Mouse (Mus musculus) midbrain, embryonic 10.5 days (tissue): ENCODE measurements around the gene Mark3. TPM values are rescaled to one million over a fixed set of nuclear protein-coding genes. Genes with fewer than 3 reads are reported as not detected.

Experiments
- DNase-seq: peaks from one replicate; pipeline ENCODE4 v3.0.0-alpha.2; 2017; ENCODE audit warnings: low spot score
- H3K27ac ChIP-seq: fragments of 300-500 bp; sonication (generic); replicated peaks from 2 replicates; pipeline ENCODE4 v1.5.1; 2016; ENCODE audit warnings: mild to moderate bottlenecking
- H3K27me3 ChIP-seq: fragments of 300-500 bp; sonication (generic); 2 replicates; pipeline ENCODE4 v1.6.1; 2016; ENCODE audit warnings: low read depth, mild to moderate bottlenecking; ENCODE audit not compliant: poor library complexity, severe bottlenecking
- H3K36me3 ChIP-seq: fragments of 300-500 bp; sonication (generic); 2 replicates; pipeline ENCODE4 v1.6.1; 2016; ENCODE audit warnings: mild to moderate bottlenecking, moderate library complexity
- H3K4me1 ChIP-seq: fragments of 300-500 bp; sonication (generic); 2 replicates; pipeline ENCODE4 v1.6.1; 2016
- H3K4me3 ChIP-seq: fragments of 300-500 bp; sonication (generic); 2 replicates; pipeline ENCODE4 v1.5.1; 2016; ENCODE audit warnings: mild to moderate bottlenecking, moderate library complexity
- H3K9me3 ChIP-seq: fragments of 300-500 bp; sonication (generic); replicated peaks from 2 replicates; pipeline ENCODE4 v1.6.1; 2016; ENCODE audit warnings: mild to moderate bottlenecking
- WGBS: fragments of 180-500 bp; shearing (Covaris S2); methylation state at CpG from one replicate; pipeline ENCODE4 v1.1.7; 2016; 5-methylcytosine and 5-hydroxymethylcytosine counted together
- polyA plus RNA-seq: library from polyadenylated mRNA; unstranded; fragments of >200 nt; fragmentation: Nextera tagmentation; extraction: Ambion mirVana; gene quantifications from 2 replicates; pipeline ENCODE4 v1.2.1, GENCODE M21; 2016

The Mark3 gene
- polyA plus RNA-seq, 1 experiment from 2014 or later, result 44.2 TPM

- Histone ChIP-seq H3K36me3 (peaks cover 89% of the 10 kb centered on the region), H3K4me1 (peaks cover 46% of the 10 kb centered on the region), H3K9me3 (no peaks in the 10 kb centered on the region), H3K4me3 (peak overlapping the region; percentile 24; the same call in 1 of the 2 replicates), H3K27ac (peak overlapping the region; percentile 79), H3K27me3 (no peaks in the 10 kb centered on the region)
- WGBS, result 43% methylated on average over 6 of the region's 6 CpGs
- DNase-seq, result no peak
Observed at GRCm38 (mm10) chr12:111664144-111664634, 89.9 kb downstream of the Mark3 start.

GRCm38 (mm10) chr12:111665041-111665880, 90.9 kb downstream of the Mark3 start:
- Histone ChIP-seq H3K27ac (no peak overlapping the region), H3K36me3 (peaks cover 89% of the 10 kb centered on the region), H3K27me3 (peaks cover 4% of the 10 kb centered on the region; the same call in 1 of the 2 replicates), H3K9me3 (no peaks in the 10 kb centered on the region), H3K4me1 (peaks cover 52% of the 10 kb centered on the region), H3K4me3 (no peak overlapping the region)
- WGBS, result 83% methylated on average over 13 of the region's 13 CpGs
- DNase-seq, result no peak

- Histone ChIP-seq H3K27ac (0 out of 2 replicates have a peak overlapping the region, but pooled peaks have one; percentile 6), H3K4me3 (no peak overlapping the region), H3K27me3 (peaks cover 12% of the 10 kb centered on the region; the same call in 1 of the 2 replicates), H3K9me3 (no peaks in the 10 kb centered on the region), H3K36me3 (peaks cover 90% of the 10 kb centered on the region), H3K4me1 (peaks cover 59% of the 10 kb centered on the region)
- 80% methylated on average over 13 of the region's 13 CpGs for WGBS
- DNase-seq, result no peak
Observed at GRCm38 (mm10) chr12:111666380-111666779, 92.1 kb downstream of the Mark3 start.

GRCm38 (mm10) chr12:111667421-111667820, 93.1 kb downstream of the Mark3 start:
- DNase-seq, result no peak
- no peak overlapping the region for H3K4me3 ChIP-seq
- H3K9me3 ChIP-seq, result no peaks in the 10 kb centered on the region
- H3K27me3 ChIP-seq, result peaks cover 12% of the 10 kb centered on the region; the same call in 1 of the 2 replicates
- 87% methylated on average over 5 of the region's 5 CpGs for WGBS
- H3K36me3 ChIP-seq, result peaks cover 83% of the 10 kb centered on the region
- H3K4me1 ChIP-seq, result peaks cover 69% of the 10 kb centered on the region
- H3K27ac ChIP-seq, result peak overlapping the region; percentile 95

- Histone ChIP-seq H3K27ac (peak overlapping the region; percentile 95), H3K36me3 (peaks cover 75% of the 10 kb centered on the region), H3K4me1 (peaks cover 73% of the 10 kb centered on the region), H3K9me3 (no peaks in the 10 kb centered on the region), H3K4me3 (peak overlapping the region; percentile 94), H3K27me3 (peaks cover 23% of the 10 kb centered on the region)
- WGBS, result 0% methylated on average over 8 of the region's 8 CpGs
- peak; percentile 91 for DNase-seq
Observed at GRCm38 (mm10) chr12:111668457-111668912, 94.2 kb downstream of the Mark3 start.

- Histone ChIP-seq H3K27me3 (peaks cover 30% of the 10 kb centered on the region), H3K4me1 (peaks cover 70% of the 10 kb centered on the region), H3K36me3 (peaks cover 68% of the 10 kb centered on the region), H3K4me3 (peak overlapping the region; percentile 94), H3K27ac (peak overlapping the region; percentile 95), H3K9me3 (no peaks in the 10 kb centered on the region)
- peak; percentile 38 for DNase-seq
- 67% methylated on average over 23 of the region's 23 CpGs for WGBS
Observed at GRCm38 (mm10) chr12:111669000-111669788, 94.9 kb downstream of the Mark3 start.

GRCm38 (mm10) chr12:111669961-111670360, 95.6 kb downstream of the Mark3 start:
- Histone ChIP-seq H3K27me3 (peaks cover 36% of the 10 kb centered on the region), H3K36me3 (peaks cover 64% of the 10 kb centered on the region), H3K4me1 (peaks cover 66% of the 10 kb centered on the region), H3K27ac (peak overlapping the region; percentile 95), H3K9me3 (no peaks in the 10 kb centered on the region), H3K4me3 (peak overlapping the region; percentile 94)
- 53% methylated on average over 8 of the region's 8 CpGs for WGBS
- no peak for DNase-seq

- peaks cover 41% of the 10 kb centered on the region for H3K27me3 ChIP-seq
- peak overlapping the region; percentile 95 for H3K27ac ChIP-seq
- WGBS, result 4% methylated on average over 28 of the region's 29 CpGs
- peaks cover 71% of the 10 kb centered on the region for H3K4me1 ChIP-seq
- H3K36me3 ChIP-seq, result peaks cover 59% of the 10 kb centered on the region
- DNase-seq, result peak; percentile 40
- H3K9me3 ChIP-seq, result no peaks in the 10 kb centered on the region
- peak overlapping the region; percentile 94 for H3K4me3 ChIP-seq
Observed at GRCm38 (mm10) chr12:111670371-111670971, 96.1 kb downstream of the Mark3 start.

GRCm38 (mm10) chr12:111670976-111671375, 96.7 kb downstream of the Mark3 start:
- DNase-seq, result peak; percentile 47
- H3K9me3 ChIP-seq, result no peaks in the 10 kb centered on the region
- H3K27me3 ChIP-seq, result peaks cover 46% of the 10 kb centered on the region
- peaks cover 55% of the 10 kb centered on the region for H3K36me3 ChIP-seq
- peak overlapping the region; percentile 94 for H3K4me3 ChIP-seq
- H3K27ac ChIP-seq, result peak overlapping the region; percentile 95
- 1% methylated on average over 35 of the region's 35 CpGs for WGBS
- H3K4me1 ChIP-seq, result peaks cover 71% of the 10 kb centered on the region

GRCm38 (mm10) chr12:111671431-111671902, 97.1 kb downstream of the Mark3 start:
- peaks cover 71% of the 10 kb centered on the region for H3K4me1 ChIP-seq
- no peaks in the 10 kb centered on the region for H3K9me3 ChIP-seq
- under 1% methylated on average over 34 of the region's 34 CpGs for WGBS
- peak overlapping the region; percentile 95 for H3K27ac ChIP-seq
- DNase-seq, result peak; percentile 79
- H3K4me3 ChIP-seq, result peak overlapping the region; percentile 94
- H3K27me3 ChIP-seq, result peaks cover 51% of the 10 kb centered on the region
- peaks cover 50% of the 10 kb centered on the region for H3K36me3 ChIP-seq

- no peaks in the 10 kb centered on the region for H3K9me3 ChIP-seq
- H3K4me3 ChIP-seq, result peak within 1 kb of the TSS; percentile 94
- peak; percentile 94 for DNase-seq
- under 1% methylated on average over 31 of the region's 31 CpGs for WGBS
- H3K36me3 ChIP-seq, result peaks cover 43% of the 10 kb centered on the region
- peak within 1 kb of the TSS; percentile 95 for H3K27ac ChIP-seq
- peaks cover 53% of the 10 kb centered on the region for H3K27me3 ChIP-seq
- peaks cover 78% of the 10 kb centered on the region for H3K4me1 ChIP-seq
Observed at GRCm38 (mm10) chr12:111672176-111672575, 97.9 kb downstream of the Mark3 start, which contains the start of gene Ckb. TSS of gene Ckb (minus strand) at chr12:111672338.

GRCm38 (mm10) chr12:111672581-111672980, 98.3 kb downstream of the Mark3 start:
- Histone ChIP-seq H3K4me3 (peak overlapping the region; percentile 94), H3K36me3 (peaks cover 39% of the 10 kb centered on the region), H3K9me3 (no peaks in the 10 kb centered on the region), H3K27me3 (peaks cover 53% of the 10 kb centered on the region), H3K27ac (peak overlapping the region; percentile 95), H3K4me1 (peaks cover 82% of the 10 kb centered on the region)
- 14% methylated on average over 12 of the region's 12 CpGs for WGBS
- DNase-seq, result no peak
